Mouse (Mus musculus) spleen, adult 10 weeks (tissue): Measurements from ENCODE around the gene Tmem60. TPM values are rescaled to one million over a fixed set of nuclear protein-coding genes. Genes with fewer than 3 reads are reported as not detected.

Experiments
- polyA plus RNA-seq: library from polyadenylated mRNA; stranded (reverse); fragments of 350-450 nt; fragmentation: Illumina TruSeq; extraction: RNeasy Lipid Tissue Mini Kit (QIAGEN cat#74804); gene quantifications from one replicate; pipeline ENCODE4 v1.2.3, GENCODE M21; 2015; ENCODE audit warnings: low replicate concordance; ENCODE audit not compliant: insufficient read depth

Tmem60 gene
- 34.7 TPM for polyA plus RNA-seq

GRCm38 (mm10) chr5:20881915-20882800 is at the start of gene Tmem60, which contains the start of gene Phtf2:
Gene Tmem60, plus strand, starts transcription at chr5:20882191.
Gene Phtf2, minus strand, starts transcription at chr5:20882124.

Other genes starting within 250 kb of the Tmem60 start
- gene Phtf2, start 67 bp upstream of the Tmem60 start, polyA plus RNA-seq: 40.0 TPM
- gene Rsbn1l, start 74.2 kb downstream of the Tmem60 start, polyA plus RNA-seq: 61.5 TPM
- 64.8 TPM for gene Ptpn12, start 173.7 kb downstream of the Tmem60 start, polyA plus RNA-seq